Mouse (Mus musculus) cerebellum, adult (tissue): ENCODE measurements around the gene Scrn1.
A peak's percentile ranks its signal among the peaks of the same experiment; 100 is the strongest.

Experiments used
- ATAC-seq: cut with Nextera tagmentation; 2 replicates; pipeline ENCODE4 v1.9.2; 2017; ENCODE audit warnings: mild to moderate bottlenecking, moderate library complexity, mixed read lengths; ENCODE audit not compliant: insufficient number of reproducible peaks, low FRiP score, low TSS enrichment

The Scrn1 gene

GRCm38 (mm10) chr6:54537053-54537452 lies 29.2 kb downstream of the Scrn1 start:
- ATAC-seq = no peak

- ATAC-seq = no peak
Observed at GRCm38 (mm10) chr6:54535485-54535884, 30.8 kb downstream of the Scrn1 start.

GRCm38 (mm10) chr6:54531048-54531481 lies 35.2 kb downstream of the Scrn1 start:
- ATAC-seq = peak; percentile 73

GRCm38 (mm10) chr6:54530182-54530581 lies 36.1 kb downstream of the Scrn1 start:
- ATAC-seq = no peak

GRCm38 (mm10) chr6:54528666-54529065 lies 37.6 kb downstream of the Scrn1 start:
- no peak for ATAC-seq

GRCm38 (mm10) chr6:54518758-54519157 lies 47.5 kb downstream of the Scrn1 start:
- ATAC-seq = peak; percentile 87

GRCm38 (mm10) chr6:54516512-54517134 lies 49.7 kb downstream of the Scrn1 start:
- ATAC-seq = no peak

GRCm38 (mm10) chr6:54512256-54512655 lies 54.0 kb downstream of the Scrn1 start:
- ATAC-seq = no peak

- peak; percentile 13; the same call in 1 of the 2 replicates for ATAC-seq
Observed at GRCm38 (mm10) chr6:54509264-54509663, 57.0 kb downstream of the Scrn1 start.

- no peak for ATAC-seq
Observed at GRCm38 (mm10) chr6:54508256-54508793, 58.0 kb downstream of the Scrn1 start.

GRCm38 (mm10) chr6:54507808-54508207 lies 58.5 kb downstream of the Scrn1 start:
- ATAC-seq = no peak

GRCm38 (mm10) chr6:54507002-54507401 lies 59.3 kb downstream of the Scrn1 start:
- ATAC-seq = peak; percentile 60

- no peak for ATAC-seq
Observed at GRCm38 (mm10) chr6:54506318-54506717, 60.0 kb downstream of the Scrn1 start.

GRCm38 (mm10) chr6:54502661-54503115 lies 63.6 kb downstream of the Scrn1 start:
- no peak for ATAC-seq

GRCm38 (mm10) chr6:54496214-54496613 lies 70.1 kb downstream of the Scrn1 start:
- peak; percentile 64; the same call in 1 of the 2 replicates for ATAC-seq

- ATAC-seq = no peak
Observed at GRCm38 (mm10) chr6:54494612-54495398, 71.5 kb downstream of the Scrn1 start.

GRCm38 (mm10) chr6:54494097-54494496 lies 72.2 kb downstream of the Scrn1 start:
- no peak for ATAC-seq

- ATAC-seq = no peak
Observed at GRCm38 (mm10) chr6:54491074-54491473, 75.2 kb downstream of the Scrn1 start.

- no peak for ATAC-seq
Observed at GRCm38 (mm10) chr6:54485973-54486569, 80.2 kb downstream of the Scrn1 start.

- ATAC-seq = no peak
Observed at GRCm38 (mm10) chr6:54485435-54485901, 80.8 kb downstream of the Scrn1 start.

- no peak for ATAC-seq
Observed at GRCm38 (mm10) chr6:54485000-54485399, 81.3 kb downstream of the Scrn1 start.
